Mouse (Mus musculus) mouse embryonic stem cell (cell line): ENCODE results near the gene Dgat2.

Experiments used
- in situ Hi-C, 2 experiments: fragments of 300-500 bp; cut with MboI; formaldehyde crosslinking; loops; 1 replicate in 1 of 2; 3 replicates in 1 of 2; pipeline ENCODE4 v1.14.3; 2019 to 2020; ENCODE audit warnings: low sequenced_read_pairs in 2 of 2, low pct_unique_long_range_greater_than_20kb in 1 of 2, mixed read lengths in 1 of 2; ENCODE audit not compliant: unreplicated experiment in 1 of 2

Dgat2 gene

GRCm38 (mm10) chr7:99182432-99183172, at the start of gene Dgat2:
Gene Dgat2, minus strand, starts transcription at chr7:99182719.
- in situ Hi-C loops = no loop called here

DNA sequence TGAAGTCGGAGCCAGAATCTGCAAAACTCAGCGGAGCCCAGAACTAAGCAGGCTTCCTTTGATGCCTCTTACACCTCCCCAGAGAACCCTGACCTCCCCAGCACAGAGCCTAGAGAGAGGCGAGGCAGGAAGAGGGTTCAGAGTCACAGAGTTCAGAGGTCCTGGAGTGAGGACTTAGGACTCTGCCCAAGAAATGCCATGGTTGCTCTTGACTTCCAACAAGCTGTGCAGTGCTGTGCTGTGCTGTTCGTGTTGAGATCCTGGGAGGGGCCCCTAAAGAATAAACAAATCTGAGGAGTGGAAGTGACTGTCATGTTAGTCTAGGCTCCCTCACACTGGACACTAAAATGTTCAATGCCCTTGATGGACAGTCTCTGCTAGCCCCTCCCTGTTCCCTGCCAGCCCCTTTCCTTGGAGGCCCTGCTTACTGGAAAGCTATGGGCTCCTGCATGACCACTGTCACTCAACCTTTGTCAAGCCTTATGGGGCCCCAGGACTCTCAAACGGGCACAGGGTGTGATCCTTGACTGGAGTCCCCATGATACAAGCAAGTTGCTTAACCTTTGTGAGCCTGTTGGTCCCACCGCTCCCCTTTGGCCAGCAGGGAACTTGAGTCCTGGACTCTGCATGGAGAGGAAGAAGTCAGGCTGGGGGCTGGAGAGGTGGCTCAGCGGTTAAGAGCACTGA, 47.7 kb upstream of the Dgat2 start:
- in situ Hi-C loops = no loop called here

DNA sequence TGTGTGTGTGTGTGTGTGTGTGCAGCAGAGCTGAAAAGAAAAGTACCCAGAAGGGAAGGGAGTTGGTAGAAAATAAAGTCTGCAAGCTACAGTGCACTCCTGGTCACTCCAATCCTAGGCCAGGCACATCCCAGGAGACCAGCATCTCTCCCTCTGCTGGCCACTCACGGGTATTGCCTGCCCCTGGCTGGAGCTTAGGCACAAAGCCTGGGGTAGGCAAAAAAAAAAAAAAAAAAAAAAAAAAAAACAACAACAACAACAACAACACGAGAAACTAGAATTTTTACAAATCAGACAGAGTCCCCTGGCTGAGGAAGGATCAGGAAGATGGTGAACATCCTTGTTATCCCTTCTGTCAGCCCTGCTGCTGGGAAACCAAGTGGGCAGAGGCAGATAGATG, 46.9 kb upstream of the Dgat2 start:
- in situ Hi-C loops = no loop called here

DNA sequence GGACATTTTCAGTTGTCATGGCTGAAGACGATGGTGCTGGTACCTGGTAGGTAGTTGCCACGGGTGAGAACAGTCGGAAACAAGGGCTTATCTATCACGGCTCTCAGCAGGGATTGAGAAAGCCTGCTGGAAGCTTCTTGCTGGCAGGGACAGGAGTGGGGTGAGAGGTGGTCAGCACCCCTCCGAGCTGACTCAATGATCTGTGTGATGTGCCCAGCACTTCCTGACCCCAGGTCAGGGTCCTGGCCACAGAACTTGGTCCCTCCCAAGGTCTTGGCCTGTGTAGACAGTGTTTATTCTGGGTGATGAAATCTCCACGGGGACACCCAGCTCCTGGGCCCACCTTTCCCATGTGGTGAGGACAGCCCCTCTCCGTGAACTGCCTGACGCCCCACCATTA, 46.3 kb upstream of the Dgat2 start:
- in situ Hi-C loops = no loop called here

DNA sequence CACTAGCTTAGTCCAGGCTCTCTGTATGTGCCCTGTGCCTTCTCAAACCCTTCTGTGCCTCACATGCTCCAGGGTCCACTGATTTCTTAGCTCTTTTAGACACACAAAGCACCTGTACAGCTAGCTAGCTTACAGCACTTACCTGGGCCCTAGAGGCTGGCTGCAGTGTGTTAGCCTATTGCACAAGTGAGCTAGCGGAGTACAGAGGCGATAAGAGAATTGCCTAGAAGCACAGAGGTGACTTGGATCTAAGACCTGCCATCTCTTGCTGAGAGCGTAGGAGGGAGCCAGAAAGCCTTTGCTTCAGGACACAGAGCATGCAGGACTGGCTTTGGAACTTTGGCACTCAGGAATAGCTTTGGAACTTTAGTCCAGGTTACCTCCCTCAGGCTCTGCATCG, 44.7 kb upstream of the Dgat2 start:
- in situ Hi-C loops = no loop called here

GRCm38 (mm10) chr7:99226662-99227061, 44.1 kb upstream of the Dgat2 start:
- in situ Hi-C loops = no loop called here

DNA sequence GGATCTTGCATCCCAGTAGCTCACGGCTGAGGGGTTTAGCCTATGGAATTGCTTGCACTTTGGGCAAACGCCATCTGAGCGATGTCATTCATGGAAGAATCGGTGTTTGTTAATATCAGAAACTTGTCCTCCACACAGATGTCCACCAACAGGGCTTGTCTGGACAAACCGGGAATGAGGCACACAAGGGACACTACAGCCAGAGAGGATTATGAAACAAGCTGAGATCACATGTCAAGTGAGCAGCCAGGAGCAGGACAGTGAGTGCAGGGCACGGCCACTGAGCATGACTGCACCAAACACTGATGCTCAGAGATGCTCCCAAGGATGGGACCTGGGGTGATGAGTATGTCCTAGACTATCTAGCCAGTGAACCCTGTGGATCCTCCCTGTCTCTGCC, 42.9 kb upstream of the Dgat2 start:
- in situ Hi-C loops = no loop called here

DNA sequence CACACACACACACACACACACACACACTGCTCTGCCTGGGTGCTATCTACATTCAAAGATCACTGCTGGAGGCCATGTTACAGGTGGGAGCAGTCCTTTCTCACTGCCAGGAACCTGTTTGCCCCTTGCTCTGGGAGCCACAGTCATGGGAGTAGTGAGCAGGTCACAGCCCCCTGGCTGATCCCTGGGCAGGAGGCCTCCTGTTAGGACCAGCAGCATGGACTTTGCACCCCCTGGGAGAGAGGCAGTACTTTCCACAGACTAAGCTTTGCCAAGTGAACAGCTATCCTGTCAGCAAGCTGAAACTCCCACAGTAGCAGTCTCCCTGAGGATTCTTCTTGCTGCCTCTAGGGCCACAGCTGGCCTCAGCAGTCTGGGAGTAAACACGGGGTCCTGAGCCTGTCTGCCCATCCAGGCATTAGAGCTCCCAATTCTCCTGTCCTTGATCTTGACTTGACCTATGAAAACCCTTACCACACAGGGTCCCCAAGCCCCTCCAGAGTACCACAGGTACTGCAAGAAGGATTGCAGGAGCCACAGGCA, 42.2 kb upstream of the Dgat2 start:
- in situ Hi-C loops = no loop called here

- in situ Hi-C loops = no loop called here
These were observed 41.7 kb upstream of the Dgat2 start for GRCm38 (mm10) chr7:99224225-99224624.

DNA sequence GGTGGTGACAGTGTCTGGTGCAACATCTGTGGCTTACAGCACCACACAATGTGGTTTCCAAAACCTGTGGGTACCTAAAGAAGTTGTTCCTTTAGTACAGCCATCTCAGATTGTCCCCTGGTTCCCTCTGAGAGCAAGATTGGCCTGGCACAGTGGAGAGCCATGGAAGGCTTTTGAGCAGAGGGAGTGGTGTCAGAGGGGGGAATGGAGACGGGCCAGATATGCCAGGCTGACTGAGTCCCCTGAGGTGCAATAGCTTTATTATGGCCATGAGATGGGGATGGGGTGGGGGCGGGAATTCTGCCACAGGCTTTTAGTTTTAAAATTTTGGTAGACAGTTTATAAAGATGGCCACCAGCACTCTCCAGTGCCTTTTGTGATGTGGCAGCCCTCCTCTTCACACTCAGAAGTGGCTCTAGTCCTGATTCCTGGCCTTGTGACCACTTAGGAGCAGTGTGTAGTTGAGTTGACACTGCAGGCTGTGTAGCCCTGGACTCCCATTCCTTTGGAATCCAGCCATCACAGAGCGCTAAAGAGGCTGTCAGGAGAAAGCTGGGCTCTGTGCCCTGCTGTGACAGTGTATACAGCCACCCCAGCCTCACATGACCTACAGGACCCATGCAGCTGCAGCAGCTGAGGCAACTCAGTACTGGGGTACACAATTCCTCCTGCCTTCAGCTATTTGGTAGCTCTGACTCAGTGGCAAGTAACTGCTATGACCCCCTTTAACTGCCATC, 35.0 kb upstream of the Dgat2 start:
- in situ Hi-C loops = no loop called here

DNA sequence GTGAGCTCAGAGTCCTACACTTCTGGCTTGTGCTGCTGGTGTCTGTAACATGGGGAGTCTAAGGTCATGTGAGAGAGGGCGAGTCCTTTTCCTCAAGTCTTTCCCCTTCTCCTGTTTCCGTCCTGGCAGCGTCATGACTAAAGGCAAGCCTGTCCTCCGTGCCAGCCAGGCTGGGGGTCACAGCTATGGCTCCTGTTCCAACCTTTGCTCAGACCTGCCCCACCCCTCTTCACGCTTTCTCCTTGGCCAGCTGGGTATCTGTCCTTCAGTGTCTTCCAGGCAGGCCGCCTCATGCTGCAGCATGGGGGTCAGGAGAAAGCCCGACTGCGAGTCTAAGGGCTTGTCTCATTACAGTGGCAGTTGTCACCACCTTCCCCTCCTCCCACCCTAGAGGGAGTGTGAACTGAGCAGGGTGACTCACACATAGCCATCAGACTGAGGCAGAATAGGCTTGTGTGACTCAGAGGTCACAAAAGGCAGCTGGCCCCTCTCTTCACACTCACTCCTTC, 32.9 kb upstream of the Dgat2 start:
- in situ Hi-C loops = no loop called here

DNA sequence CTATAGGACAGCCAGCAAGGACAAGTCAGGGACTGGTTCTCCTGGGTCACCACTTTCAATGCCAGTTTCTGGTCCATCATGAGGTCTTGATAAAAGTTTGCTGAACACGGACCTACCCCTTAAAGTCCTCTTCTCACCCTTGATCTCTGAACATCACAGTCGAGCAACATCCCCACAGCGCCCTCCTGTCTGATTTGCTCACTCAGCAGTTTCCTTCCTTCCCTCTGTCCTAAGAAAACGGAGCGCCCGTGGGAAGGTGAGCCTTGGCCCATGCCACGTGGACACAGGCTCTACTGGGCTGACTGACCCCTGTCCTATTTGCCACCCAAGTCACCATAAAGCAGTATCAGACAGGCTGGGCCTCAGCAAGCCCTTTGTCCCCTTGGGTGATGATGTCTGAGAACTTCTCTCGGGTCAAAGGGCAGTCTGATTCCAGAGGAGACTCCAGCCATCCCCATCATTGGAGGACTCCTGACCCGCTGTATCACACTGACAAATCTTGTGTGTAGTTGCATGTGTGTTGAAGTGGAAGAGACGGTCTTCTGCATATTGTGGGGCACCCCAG, 32.2 kb upstream of the Dgat2 start:
- in situ Hi-C loops = no loop called here

DNA sequence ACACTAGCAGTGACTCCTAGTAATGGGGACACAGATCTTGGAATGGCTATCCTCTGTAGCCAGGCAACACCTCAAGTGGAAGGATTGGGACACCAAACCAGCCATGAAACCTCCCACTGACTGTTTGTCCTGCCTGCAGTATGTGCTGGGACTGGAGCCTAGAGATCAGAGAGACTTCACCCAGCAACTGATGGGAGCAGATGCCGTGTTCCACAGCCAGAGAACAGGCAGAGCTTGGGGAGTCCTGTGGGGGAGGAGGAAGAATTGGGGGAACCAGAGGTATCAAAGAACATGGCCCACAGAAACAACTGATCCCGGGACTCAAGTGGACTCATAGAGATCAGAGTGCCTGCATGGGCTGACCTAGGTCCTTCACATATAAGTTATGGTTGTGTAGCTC, 31.2 kb upstream of the Dgat2 start:
- in situ Hi-C loops = no loop called here

- in situ Hi-C loops = no loop called here
These were observed 30.5 kb upstream of the Dgat2 start for GRCm38 (mm10) chr7:99213056-99213455.

DNA sequence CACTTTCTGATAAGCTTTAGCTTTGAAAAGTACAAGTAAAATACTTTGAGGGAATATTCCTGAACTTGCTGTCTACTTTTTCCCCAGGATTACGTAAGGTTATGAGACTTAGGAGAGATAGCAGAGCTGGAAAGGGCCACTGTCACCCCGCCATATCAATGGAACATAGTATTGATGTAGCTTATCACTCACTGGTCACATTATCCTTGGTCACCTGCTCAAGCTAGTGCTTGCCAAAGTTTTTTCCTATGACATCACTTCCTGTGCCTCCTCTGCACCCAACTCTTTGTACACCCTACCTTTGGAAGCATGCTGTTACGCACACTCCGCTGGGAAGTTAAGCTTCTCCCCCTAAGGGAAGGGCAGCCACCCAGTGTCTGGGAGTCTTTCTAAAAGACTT, 26.2 kb upstream of the Dgat2 start:
- in situ Hi-C loops = no loop called here

DNA sequence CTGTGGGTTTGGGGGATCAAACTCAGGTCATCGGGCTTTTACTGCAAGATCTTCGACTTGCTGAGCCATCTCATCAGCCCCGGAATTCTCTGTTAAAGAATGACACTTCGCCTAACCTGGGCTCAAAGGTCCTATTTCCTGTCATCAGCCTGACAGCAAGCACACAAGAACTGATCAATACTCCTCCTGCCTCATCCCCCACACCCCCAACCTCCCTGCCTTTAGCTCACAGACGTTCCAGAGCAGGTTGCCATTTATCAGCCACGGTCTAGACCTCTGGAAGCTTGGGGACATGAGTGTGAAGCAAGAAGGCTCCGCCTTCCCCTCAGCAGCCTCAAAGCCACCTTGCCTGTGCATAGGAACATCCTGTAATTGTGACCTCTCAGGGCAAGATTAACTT, 23.8 kb upstream of the Dgat2 start:
- in situ Hi-C loops = no loop called here

DNA sequence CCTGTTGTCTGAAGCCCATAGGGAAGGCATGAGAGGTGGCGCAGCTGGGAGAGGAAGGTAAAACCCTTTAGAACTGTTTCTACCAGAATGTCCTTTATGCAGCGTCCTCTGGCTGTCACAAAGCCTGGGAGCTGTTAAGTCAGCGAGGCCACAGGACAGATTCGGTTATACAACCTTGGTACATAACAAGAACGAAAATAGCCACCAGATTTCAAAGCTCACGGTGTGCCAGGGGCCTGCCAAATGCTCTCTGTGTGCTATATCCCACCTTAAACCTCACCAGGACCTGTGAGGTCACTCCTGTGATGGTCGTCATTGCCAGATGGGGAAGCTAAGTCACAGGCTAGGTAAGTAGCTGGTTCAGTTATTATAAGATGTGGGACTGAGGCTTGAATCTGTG, 19.6 kb upstream of the Dgat2 start:
- in situ Hi-C loops = no loop called here

- in situ Hi-C loops = no loop called here
These were observed 17.8 kb upstream of the Dgat2 start for GRCm38 (mm10) chr7:99200290-99200689.
